Mouse (Mus musculus) thymus, adult 2 months (tissue): ENCODE measurements at regions not wholly inside any gene's neighbourhood (a gene's known extent, or its start where the extent isn't known, plus 50 kb on each side); places are given as distances from the start of the nearest gene placed in this dataset.

ENCODE experiments used
- DNase-seq: peaks from one replicate; pipeline ENCODE4 v3.0.0; 2021
- H3K27ac ChIP-seq: fragments of 200-500 bp; 2 replicates; pipeline ENCODE4 v1.5.1; 2012; ENCODE audit warnings: low read length, control low read depth; ENCODE audit not compliant: control insufficient read depth, insufficient read depth
- H3K27me3 ChIP-seq: fragments of 200-500 bp; 2 replicates; pipeline ENCODE4 v1.6.1; 2012; ENCODE audit warnings: mild to moderate bottlenecking, low read length, moderate library complexity, mixed read lengths; ENCODE audit not compliant: control insufficient read depth, insufficient read depth
- H3K36me3 ChIP-seq: fragments of 200-500 bp; 2 replicates; pipeline ENCODE4 v1.6.1; 2012; ENCODE audit warnings: mild to moderate bottlenecking, low read length, moderate library complexity; ENCODE audit not compliant: control insufficient read depth, insufficient read depth
- H3K4me1 ChIP-seq: fragments of 200-500 bp; replicated peaks from 2 replicates; pipeline ENCODE4 v1.6.1; 2012; ENCODE audit warnings: low read length; ENCODE audit not compliant: control insufficient read depth, insufficient read depth
- H3K4me3 ChIP-seq: fragments of 200-500 bp; 2 replicates; pipeline ENCODE4 v1.5.1; 2012; ENCODE audit warnings: mild to moderate bottlenecking, low read length, control low read depth, moderate library complexity; ENCODE audit not compliant: control insufficient read depth, insufficient read depth
- CTCF ChIP-seq: fragments of 200-500 bp; IDR thresholded peaks from 2 replicates; pipeline ENCODE4 v1.5.1; 2012; ENCODE audit warnings: mild to moderate bottlenecking, control low read depth, low read length, moderate library complexity, borderline replicate concordance; ENCODE audit not compliant: control insufficient read depth, poor library complexity, insufficient read depth; ENCODE audit errors: extremely low read depth
- POLR2A ChIP-seq: fragments of 200-500 bp; IDR thresholded peaks from 2 replicates; pipeline ENCODE4 v1.6.1; 2012; ENCODE audit warnings: mild to moderate bottlenecking, low read length, control low read depth, moderate library complexity; ENCODE audit not compliant: control insufficient read depth, poor library complexity, insufficient read depth; ENCODE audit errors: extremely low read depth
- WGBS: fragments of 180-500 bp; shearing (Covaris S2); methylation state at CpG from one replicate; pipeline ENCODE4 v1.1.7; 2018; 5-methylcytosine and 5-hydroxymethylcytosine counted together

- no peaks in the 10 kb centered on the region for H3K4me1 ChIP-seq
- no peaks in the 10 kb centered on the region for H3K36me3 ChIP-seq
- DNase-seq = no peak
- no peak overlapping the region for H3K27ac ChIP-seq
- H3K4me3 ChIP-seq = no peak overlapping the region
- WGBS = 89% methylated on average over 4 of the region's 4 CpGs
- H3K27me3 ChIP-seq = no peaks in the 10 kb centered on the region
- TF ChIP-seq POLR2A (no peak), CTCF (no peak)
Measured at GRCm38 (mm10) chr7:72906536-72906935, 468.8 kb upstream of the Rgma start.

- Histone ChIP-seq H3K4me1 (no peaks in the 10 kb centered on the region), H3K36me3 (no peaks in the 10 kb centered on the region), H3K4me3 (no peak overlapping the region), H3K27ac (no peak overlapping the region), H3K27me3 (no peaks in the 10 kb centered on the region)
- no peak for DNase-seq
- TF ChIP-seq CTCF = no peak
- no peak for TF ChIP-seq POLR2A
- WGBS = 92% methylated on average over 20 of the region's 20 CpGs
Measured at GRCm38 (mm10) chr7:72926772-72927380, 448.4 kb upstream of the Rgma start.

- Histone ChIP-seq H3K36me3 (no peaks in the 10 kb centered on the region), H3K27me3 (no peaks in the 10 kb centered on the region), H3K4me1 (no peaks in the 10 kb centered on the region), H3K4me3 (no peak overlapping the region), H3K27ac (no peak overlapping the region)
- no peak for DNase-seq
- TF ChIP-seq CTCF = no peak
- TF ChIP-seq POLR2A = no peak
- WGBS = 87% methylated on average over 2 of the region's 2 CpGs
Measured at GRCm38 (mm10) chr7:72938842-72939241, 436.5 kb upstream of the Rgma start.

- Histone ChIP-seq H3K27ac (no peak overlapping the region), H3K36me3 (no peaks in the 10 kb centered on the region), H3K4me1 (no peaks in the 10 kb centered on the region), H3K27me3 (no peaks in the 10 kb centered on the region), H3K4me3 (no peak overlapping the region)
- WGBS = 90% methylated on average over 1 of the region's 1 CpGs
- no peak for DNase-seq
- TF ChIP-seq POLR2A (no peak), CTCF (no peak)
Measured at GRCm38 (mm10) chr7:72947531-72947930, 427.8 kb upstream of the Rgma start.

- 83% methylated on average over 5 of the region's 5 CpGs for WGBS
- no peaks in the 10 kb centered on the region for H3K36me3 ChIP-seq
- H3K4me3 ChIP-seq = no peak overlapping the region
- DNase-seq = no peak
- H3K27me3 ChIP-seq = no peaks in the 10 kb centered on the region
- H3K4me1 ChIP-seq = no peaks in the 10 kb centered on the region
- TF ChIP-seq POLR2A (no peak), CTCF (no peak)
- H3K27ac ChIP-seq = no peak overlapping the region
Measured at GRCm38 (mm10) chr7:72948026-72948425, 427.3 kb upstream of the Rgma start.

GRCm38 (mm10) chr7:72948666-72949065 lies 426.6 kb upstream of the Rgma start:
- DNase-seq = no peak
- 15% methylated on average over 3 of the region's 3 CpGs for WGBS
- Histone ChIP-seq H3K27ac (no peak overlapping the region), H3K27me3 (no peaks in the 10 kb centered on the region), H3K36me3 (no peaks in the 10 kb centered on the region), H3K4me1 (no peaks in the 10 kb centered on the region), H3K4me3 (no peak overlapping the region)
- TF ChIP-seq POLR2A = no peak
- no peak for TF ChIP-seq CTCF

GRCm38 (mm10) chr7:72949886-72950285 lies 425.4 kb upstream of the Rgma start:
- TF ChIP-seq CTCF (no peak), POLR2A (no peak)
- Histone ChIP-seq H3K27me3 (no peaks in the 10 kb centered on the region), H3K27ac (no peak overlapping the region), H3K4me3 (no peak overlapping the region), H3K4me1 (no peaks in the 10 kb centered on the region), H3K36me3 (no peaks in the 10 kb centered on the region)
- DNase-seq = no peak
- 75% methylated on average over 7 of the region's 7 CpGs for WGBS
